Mouse (Mus musculus) v-Abl transformed pro-B cells (cell line): Measurements from ENCODE around the gene Tex22.

Source experiments
- in situ Hi-C, 2 experiments: fragments of 400-800 bp; cut with MboI; formaldehyde crosslinking; loops; one replicate each; pipeline ENCODE4 v1.15.1; 2025; ENCODE audit not compliant: unreplicated experiment in 2 of 2

Tex22 gene

DNA sequence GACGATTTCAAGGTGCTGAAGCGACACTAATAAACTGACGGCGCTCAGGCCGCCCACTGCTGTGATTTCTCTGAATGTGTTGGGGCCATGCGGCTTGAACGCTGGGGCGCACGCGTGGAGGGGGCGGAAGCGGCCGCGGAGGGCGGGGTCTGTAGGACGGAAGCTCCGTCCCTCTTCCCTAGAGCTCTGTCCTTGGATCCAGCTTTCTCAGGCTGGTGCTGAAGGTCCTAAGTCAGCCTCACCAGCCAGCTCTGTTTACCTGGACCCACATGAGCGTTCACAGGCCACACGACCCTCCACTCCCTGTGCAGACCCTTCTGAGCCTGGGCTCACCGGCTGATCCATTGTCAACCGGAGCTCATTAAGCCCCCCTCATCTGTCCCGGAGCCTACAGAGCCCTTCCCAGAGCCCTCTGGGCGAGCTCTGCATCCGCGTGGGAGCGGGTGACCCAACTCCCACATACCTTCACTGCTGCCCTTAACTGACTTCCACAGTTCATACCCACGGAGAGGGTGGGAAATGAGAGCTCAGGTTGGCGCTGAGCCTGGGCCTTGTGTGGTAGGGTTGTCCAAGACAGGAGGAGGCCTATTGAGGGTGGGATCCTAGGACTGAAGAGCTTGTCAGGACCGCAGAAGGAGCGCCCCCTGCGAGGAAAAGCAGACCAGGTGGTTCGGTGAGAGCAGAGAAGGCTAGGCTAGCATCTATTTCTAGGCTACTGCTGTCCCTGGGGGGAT lies at the start of gene Tex22:
Gene Tex22 (plus strand): TSS at position 174 of the 734 bp plus-strand sequence.
- in situ Hi-C loops, result no loop called here

DNA sequence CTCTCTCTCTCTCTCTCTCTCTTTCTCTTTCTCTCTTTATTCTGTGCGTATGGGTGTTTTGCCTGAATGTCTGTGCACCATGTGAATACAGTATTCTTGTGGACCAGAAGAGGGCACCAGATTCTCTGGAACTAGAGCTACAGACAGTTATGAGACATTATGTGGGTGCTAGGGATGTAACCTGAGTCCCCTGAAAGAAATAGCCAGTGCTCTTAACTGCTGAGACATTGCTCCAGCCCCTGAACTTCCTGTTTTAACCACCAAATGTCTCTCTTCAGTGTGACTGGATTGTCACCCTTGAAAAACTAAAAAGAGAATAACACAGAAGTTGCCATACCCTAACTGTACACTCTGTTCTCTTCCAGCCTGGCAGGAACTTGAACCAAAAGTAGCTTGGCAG lies 47.7 kb upstream of the Tex22 start:
- in situ Hi-C loops, result no loop called here

DNA sequence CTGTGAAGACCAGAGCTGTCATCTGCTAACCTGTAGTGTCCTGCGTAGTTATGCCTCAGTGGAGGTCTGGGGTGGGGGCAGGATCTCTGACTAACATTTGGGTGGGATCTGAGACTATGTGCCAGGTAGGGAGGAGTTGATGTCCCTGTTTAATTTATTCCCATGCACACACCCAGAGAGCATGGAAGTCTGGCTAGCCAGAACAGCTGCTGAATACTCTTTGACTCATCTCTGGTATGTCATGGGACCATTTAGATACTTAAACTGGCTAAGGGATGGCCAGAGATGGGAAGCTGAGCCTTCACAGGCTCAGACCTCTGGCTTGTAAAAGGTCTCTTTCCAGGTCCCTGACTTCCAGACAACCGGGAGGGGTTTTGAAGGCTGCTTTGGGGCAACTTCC lies 46.8 kb upstream of the Tex22 start:
- in situ Hi-C loops, result no loop called here

DNA sequence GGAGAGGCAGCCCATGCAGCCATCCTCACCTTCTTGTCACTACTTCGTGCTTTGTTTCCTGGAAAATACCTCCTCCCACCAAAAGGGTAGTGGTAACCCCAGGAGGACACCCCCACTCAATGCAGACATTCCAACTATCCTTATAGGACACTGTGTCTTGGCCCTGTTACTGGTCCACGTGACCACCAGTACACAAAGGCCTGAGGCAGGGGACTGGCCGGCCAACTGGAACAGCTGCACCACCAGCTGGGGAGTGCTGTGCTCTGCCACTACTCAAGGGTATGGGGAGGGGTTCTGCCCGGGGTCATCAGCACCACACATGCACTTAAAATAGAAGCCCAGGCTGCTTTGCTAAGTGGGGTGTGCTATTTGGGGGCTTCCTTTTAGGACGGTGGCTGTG lies 46.2 kb upstream of the Tex22 start:
- in situ Hi-C loops, result no loop called here

GRCm38 (mm10) chr12:113028898-113029297 lies 45.4 kb upstream of the Tex22 start:
- in situ Hi-C loops, result no loop called here

- in situ Hi-C loops, result no loop called here
Measured at GRCm38 (mm10) chr12:113030046-113030445, 44.3 kb upstream of the Tex22 start.

DNA sequence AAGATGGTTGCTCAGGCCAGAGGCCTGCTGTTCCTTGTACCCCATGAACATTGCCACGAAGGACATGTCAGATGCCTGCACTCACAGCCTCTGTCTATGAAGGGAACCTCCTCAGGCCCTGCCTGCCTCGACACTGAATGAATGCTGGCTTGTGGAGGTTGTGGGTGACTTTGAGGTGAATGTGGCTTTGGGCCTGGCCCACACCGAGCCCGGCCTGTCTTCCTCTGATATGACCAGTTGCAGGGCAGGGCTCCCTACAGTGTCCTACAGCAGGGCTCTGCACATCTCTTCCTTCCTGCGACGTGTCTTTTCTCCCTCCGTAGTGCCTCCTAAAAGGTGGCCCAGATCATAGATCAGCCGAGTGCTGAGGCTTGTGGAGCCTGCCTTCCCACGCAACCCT lies 43.3 kb upstream of the Tex22 start:
- in situ Hi-C loops, result no loop called here

DNA sequence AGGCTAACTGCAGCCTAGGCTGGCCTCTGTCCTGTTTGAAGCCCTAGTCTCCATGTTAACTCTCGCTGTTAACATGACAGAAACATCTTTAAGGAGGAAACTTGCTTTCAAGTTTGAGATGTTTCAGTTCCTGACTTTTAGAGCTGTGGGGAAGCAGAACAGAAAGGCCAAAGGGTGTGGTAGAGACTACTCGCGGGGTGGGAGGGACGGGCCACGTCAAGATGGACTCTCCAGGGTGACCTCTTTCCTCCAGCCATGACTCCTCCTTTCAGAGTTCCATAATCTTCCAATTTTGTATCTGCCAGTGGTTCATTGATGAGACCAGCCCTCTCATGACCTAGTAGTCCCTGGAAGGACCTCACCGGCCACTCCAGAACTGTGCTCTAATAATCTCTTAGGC lies 42.9 kb upstream of the Tex22 start:
- in situ Hi-C loops, result no loop called here

DNA sequence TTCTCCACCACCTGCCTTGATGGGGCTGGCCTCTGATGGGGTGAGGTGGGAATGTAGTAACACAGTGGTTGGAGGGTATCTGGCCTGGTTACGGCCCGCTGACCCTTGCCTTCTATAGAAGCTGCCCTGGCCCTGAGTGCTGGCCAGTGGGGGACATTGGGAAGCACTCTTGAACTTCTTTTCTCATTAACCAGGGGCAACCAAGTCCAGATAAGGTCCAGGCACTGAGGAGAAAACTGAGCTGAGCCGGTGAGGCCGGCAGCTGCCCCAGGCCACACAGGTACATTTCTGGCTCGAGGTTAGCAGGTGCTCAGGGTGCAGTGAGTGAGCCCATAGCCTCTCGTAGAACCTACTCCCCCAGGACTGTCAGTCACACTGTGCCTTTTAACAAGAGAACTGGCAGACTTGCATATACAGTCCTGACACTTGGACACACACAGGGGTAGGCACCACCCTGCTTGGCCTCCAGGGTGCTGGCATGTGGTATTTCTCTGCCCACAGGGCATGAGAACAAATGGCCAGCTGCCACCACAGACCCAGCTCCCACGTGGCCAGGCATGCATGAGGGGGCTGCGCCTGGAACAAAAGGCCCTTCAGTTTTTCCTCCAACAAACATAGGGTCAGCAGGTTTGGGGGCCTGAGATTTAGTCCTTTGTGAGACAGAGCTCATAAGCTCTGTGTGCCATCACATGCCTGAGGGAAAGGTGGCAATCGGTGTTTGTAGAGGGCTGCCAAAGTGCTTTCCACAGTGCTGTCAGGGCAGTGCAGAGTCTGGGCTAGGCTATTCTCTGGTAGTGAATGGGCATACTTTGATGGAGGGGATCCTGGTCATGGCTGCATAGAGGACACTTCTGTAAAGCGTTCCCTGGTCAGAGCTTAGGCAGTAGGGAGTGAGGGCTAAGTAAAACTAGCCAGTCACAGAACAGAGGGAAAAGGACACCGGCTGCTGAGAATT lies 41.7 kb upstream of the Tex22 start:
- in situ Hi-C loops, result no loop called here

DNA sequence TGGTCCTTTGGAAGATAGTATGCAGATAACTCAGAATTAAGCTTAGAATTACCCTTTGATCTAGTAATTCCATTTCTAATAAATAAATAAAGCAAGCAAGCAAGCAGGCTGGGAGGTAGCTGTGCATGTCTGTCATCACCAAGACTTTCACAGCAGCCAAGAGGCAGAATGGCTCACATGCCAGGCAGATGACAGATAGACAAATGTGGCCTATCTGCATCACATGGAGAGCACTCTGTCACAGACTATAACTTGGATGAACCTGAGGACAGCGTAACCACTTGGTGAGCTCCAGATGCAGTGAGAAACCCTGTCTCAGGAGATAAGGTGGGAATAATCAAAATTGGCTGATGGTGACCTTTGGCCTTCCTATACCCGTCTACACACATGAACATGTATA lies 39.2 kb upstream of the Tex22 start:
- in situ Hi-C loops, result no loop called here

- in situ Hi-C loops, result no loop called here
Measured at GRCm38 (mm10) chr12:113036996-113037395, 37.3 kb upstream of the Tex22 start.

DNA sequence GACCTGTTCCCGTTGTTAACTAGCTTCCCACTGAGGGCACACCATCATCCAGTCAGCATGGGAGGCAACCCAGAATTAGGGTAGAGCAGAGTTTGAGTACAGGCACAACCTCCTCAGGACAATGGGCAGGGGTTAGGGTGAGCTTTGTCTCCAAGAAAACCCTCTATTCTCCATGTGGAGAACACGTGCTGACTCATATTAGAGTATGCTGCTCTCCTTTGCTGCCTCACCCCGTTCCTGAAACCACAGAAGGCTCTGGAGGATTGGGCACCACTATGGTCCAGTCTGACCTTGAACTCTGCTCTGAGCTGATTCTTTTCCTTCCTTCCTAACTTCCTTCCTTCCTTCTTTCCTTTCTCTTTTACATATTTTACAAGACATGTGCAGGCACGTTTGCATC lies 35.9 kb upstream of the Tex22 start:
- in situ Hi-C loops, result no loop called here

- in situ Hi-C loops, result no loop called here
Measured at GRCm38 (mm10) chr12:113041481-113042439, 32.5 kb upstream of the Tex22 start.

GRCm38 (mm10) chr12:113042543-113042942 lies 31.8 kb upstream of the Tex22 start:
- in situ Hi-C loops, result no loop called here

DNA sequence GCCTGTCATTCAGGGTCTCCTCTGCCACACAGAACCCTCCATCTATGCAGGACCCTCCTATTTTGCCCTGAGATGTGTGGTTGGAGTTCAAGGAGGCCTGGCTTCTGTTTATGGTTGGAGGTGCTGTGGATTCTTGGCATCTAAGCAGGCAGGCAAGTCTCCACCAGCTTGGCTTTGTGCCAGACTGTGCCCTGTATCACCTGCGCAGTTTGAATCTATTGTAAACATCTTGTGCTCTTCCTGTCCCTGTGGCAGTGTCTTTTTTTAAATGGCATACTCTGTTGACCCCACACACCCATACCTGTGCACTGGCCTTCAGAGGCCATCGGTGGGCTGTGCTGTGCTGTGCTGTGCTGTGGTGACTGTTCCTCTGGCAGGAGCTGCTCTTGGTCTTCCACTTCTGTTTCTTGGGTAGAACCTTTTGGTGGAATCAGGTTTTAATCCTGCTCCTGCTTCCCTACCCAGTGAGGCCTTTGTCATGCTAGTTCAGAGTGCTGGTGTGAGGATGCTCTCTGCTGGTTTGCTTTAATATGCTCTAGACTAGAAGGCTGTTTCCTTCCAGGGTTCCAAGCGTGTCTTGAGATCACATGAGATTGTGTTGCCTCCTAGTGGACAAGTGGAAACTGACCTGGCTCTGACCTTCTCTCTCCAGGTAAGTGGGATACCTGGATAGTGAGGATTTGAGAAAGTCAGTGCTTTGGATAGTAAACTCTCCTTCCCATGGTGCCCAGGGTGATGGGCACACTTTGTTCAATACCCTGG lies 29.2 kb upstream of the Tex22 start:
- in situ Hi-C loops, result loop anchor here (5.0 kb wide), 2 partner anchors 38 to 93 kb away; no protein-coding TSS in a partner anchor

DNA sequence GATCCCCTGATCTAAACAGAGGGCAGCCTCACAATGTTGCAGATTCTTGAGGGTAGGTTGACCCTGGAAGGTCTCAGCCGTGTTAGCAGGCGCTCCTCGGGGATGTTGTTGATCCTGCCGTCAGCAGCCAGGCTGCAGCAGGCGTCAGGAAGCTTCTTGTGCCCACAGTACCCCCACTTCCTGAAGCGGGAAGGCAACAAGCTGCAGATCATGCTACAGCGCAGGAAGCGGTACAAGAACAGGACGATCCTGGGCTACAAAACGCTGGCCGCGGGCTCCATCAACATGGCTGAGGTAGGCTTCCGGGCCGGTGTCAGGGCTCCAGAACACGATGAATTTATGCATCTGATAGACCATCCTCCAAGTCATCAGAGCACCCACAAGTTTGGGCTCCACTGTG lies 27.4 kb upstream of the Tex22 start:
- in situ Hi-C loops, result loop anchor here (5.0 kb wide), 2 partner anchors 40 to 95 kb away; no protein-coding TSS in a partner anchor

DNA sequence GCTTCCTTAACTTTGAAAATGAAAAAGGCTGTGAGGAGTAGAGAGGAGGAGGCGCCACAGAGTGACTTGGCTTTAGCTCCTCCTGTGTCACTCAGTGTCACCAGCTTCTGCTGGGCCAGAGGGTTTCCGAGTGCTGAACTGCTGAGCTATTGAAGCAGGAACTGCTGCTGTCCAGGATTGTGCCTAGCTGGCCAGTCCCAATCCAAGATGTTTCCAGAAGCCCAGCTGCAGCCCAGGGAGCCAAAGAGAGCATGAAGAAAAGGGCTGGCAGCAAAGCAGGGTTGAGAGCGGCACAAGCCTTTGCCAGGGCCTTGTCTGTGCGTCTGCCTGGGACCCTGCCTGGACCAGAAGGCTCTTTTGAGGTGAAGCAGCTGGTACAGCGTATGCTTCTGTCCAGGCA lies 26.2 kb upstream of the Tex22 start:
- in situ Hi-C loops, result loop anchor here (5.0 kb wide), 2 partner anchors 41 to 96 kb away; no protein-coding TSS in a partner anchor

GRCm38 (mm10) chr12:113049836-113050235 lies 24.5 kb upstream of the Tex22 start:
- in situ Hi-C loops, result loop anchor here (5.0 kb wide), 2 partner anchors 43 to 98 kb away; no protein-coding TSS in a partner anchor

DNA sequence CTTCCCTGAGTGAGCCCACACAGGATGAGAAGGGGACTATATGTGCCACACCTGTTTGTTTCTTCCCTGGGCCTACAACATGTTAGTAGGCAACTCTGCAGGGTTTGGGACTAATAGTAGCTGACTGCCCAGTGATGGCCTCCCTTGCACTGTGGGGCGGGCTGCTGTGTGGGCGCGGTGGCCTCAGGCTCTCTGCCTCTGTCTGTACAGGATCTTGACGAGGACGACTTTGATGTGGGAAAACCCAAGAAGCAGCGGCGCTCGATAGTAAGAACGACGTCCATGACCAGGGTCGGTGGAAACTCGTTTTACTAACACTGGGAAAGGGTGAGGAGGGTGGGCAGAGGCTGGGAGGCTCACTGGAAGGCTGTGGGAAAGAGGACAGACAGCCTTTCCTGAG lies 23.6 kb upstream of the Tex22 start:
- in situ Hi-C loops, result no loop called here
